Mouse (Mus musculus) layer of hippocampus, postnatal 14 days (tissue): ENCODE results near the gene Arhgap29. TPM values are rescaled to one million over a fixed set of nuclear protein-coding genes. Genes with fewer than 3 reads are reported as not detected.

Experiments used
- DNase-seq, 2 experiments: peaks; one replicate each; pipeline ENCODE4 v3.0.0; 2021 to 2022; ENCODE audit warnings: low spot score in 2 of 2, mixed read lengths in 1 of 2
- total RNA-seq, 2 experiments: library from RNA; stranded (reverse); gene quantifications; 2 replicates each; pipeline ENCODE4 v1.2.3; 2021

The Arhgap29 gene
- total RNA-seq, 2 experiments from 2014 or later = 17.5 to 22.6 TPM

- no peak for DNase-seq
Observed at GRCm38 (mm10) chr3:121941204-121941745, 11.1 kb upstream of the Arhgap29 start.

GRCm38 (mm10) chr3:121945957-121946356 lies 6.4 kb upstream of the Arhgap29 start:
- DNase-seq = peak in 1 of 2 experiments; percentile 19

- DNase-seq = no peak
Observed at GRCm38 (mm10) chr3:121946765-121947164, 5.6 kb upstream of the Arhgap29 start.

GRCm38 (mm10) chr3:121950139-121950538 lies 2.2 kb upstream of the Arhgap29 start:
- DNase-seq = no peak

- no peak for DNase-seq
Observed at GRCm38 (mm10) chr3:121951116-121951515, 1.2 kb upstream of the Arhgap29 start.

GRCm38 (mm10) chr3:121953049-121953432 lies 700 bp downstream of the Arhgap29 start:
- peak; percentile 43 to 57 for DNase-seq

- DNase-seq = no peak
Observed at GRCm38 (mm10) chr3:121953433-121954161, 1.3 kb downstream of the Arhgap29 start.

- DNase-seq = no peak
Observed at GRCm38 (mm10) chr3:121954421-121954820, 2.1 kb downstream of the Arhgap29 start.

GRCm38 (mm10) chr3:121955527-121955926 lies 3.2 kb downstream of the Arhgap29 start:
- DNase-seq = no peak

GRCm38 (mm10) chr3:121956789-121957188 lies 4.4 kb downstream of the Arhgap29 start:
- DNase-seq = no peak

GRCm38 (mm10) chr3:121957606-121958344 lies 5.4 kb downstream of the Arhgap29 start:
- no peak for DNase-seq

- peak in 1 of 2 experiments; percentile 71 for DNase-seq
Observed at GRCm38 (mm10) chr3:121964173-121964572, 11.8 kb downstream of the Arhgap29 start.

- DNase-seq = peak; percentile 47 to 53
Observed at GRCm38 (mm10) chr3:121967681-121968476, 15.5 kb downstream of the Arhgap29 start.

GRCm38 (mm10) chr3:121968621-121969020 lies 16.3 kb downstream of the Arhgap29 start:
- no peak for DNase-seq

- no peak for DNase-seq
Observed at GRCm38 (mm10) chr3:121969451-121969850, 17.1 kb downstream of the Arhgap29 start.

- no peak for DNase-seq
Observed at GRCm38 (mm10) chr3:121973761-121974160, 21.4 kb downstream of the Arhgap29 start.

- DNase-seq = no peak
Observed at GRCm38 (mm10) chr3:121975381-121975780, 23.0 kb downstream of the Arhgap29 start.

- DNase-seq = no peak
Observed at GRCm38 (mm10) chr3:121981306-121981705, 29.0 kb downstream of the Arhgap29 start.

GRCm38 (mm10) chr3:121982450-121982849 lies 30.1 kb downstream of the Arhgap29 start:
- DNase-seq = no peak

GRCm38 (mm10) chr3:121995125-121995524 lies 42.8 kb downstream of the Arhgap29 start:
- DNase-seq = no peak

- no peak for DNase-seq
Observed at GRCm38 (mm10) chr3:121999934-122000333, 47.6 kb downstream of the Arhgap29 start.
